Mouse (Mus musculus) C2C12 (cell line): Measurements from ENCODE around the gene Popdc3.

Experiments used
- CEBPB ChIP-seq: IDR thresholded peaks from one replicate; pipeline ENCODE4 v1.6.1; 2011; ENCODE audit warnings: low read depth, mild to moderate bottlenecking, control low read depth, moderate library complexity
- CTCF ChIP-seq: IDR thresholded peaks from one replicate; pipeline ENCODE4 v1.5.1; 2011; ENCODE audit not compliant: control insufficient read depth, insufficient read depth, insufficient read length

GRCm38 (mm10) chr10:45139910-45140309 lies 38.0 kb upstream of the Popdc3 start:
- TF ChIP-seq CTCF (no peak), CEBPB (no peak)
